Mouse (Mus musculus): ENCODE data around the gene Krt33a.

The Krt33a gene

GRCm38 (mm10) chr11:99988530-99988929 is 27.5 kb downstream of the Krt33a start:
- in situ Hi-C loops (cut with MboI, MseI): no loop called here

- in situ Hi-C loops (cut with MboI, MseI): no loop called here
These were observed 29.8 kb downstream of the Krt33a start, which contains the start of gene Krtap16-1 for GRCm38 (mm10) chr11:99986180-99986647. Krtap16-1 (minus strand) TSS chr11:99986597.

GRCm38 (mm10) chr11:99985291-99986092 is 30.5 kb downstream of the Krt33a start:
- in situ Hi-C loops (cut with MboI, MseI): no loop called here

GRCm38 (mm10) chr11:99983442-99983841 is 32.6 kb downstream of the Krt33a start:
- in situ Hi-C loops (cut with MboI, MseI): no loop called here

GRCm38 (mm10) chr11:99982731-99983130 is 33.3 kb downstream of the Krt33a start:
- in situ Hi-C loops (cut with MboI, MseI): no loop called here

- in situ Hi-C loops (cut with MboI, MseI): no loop called here
These were observed 37.1 kb downstream of the Krt33a start, which contains the start of gene Krtap29-1 for GRCm38 (mm10) chr11:99978953-99979352. Krtap29-1 (minus strand) TSS chr11:99979053.

- in situ Hi-C loops (cut with MboI, MseI): no loop called here
These were observed 50.1 kb downstream of the Krt33a start for GRCm38 (mm10) chr11:99965961-99966360.

- in situ Hi-C loops (cut with MboI, MseI): no loop called here
These were observed 51.8 kb downstream of the Krt33a start for GRCm38 (mm10) chr11:99964213-99964612.

Data from T-helper 1 cell (primary cell).